Mouse (Mus musculus): ENCODE measurements around the gene Trpc4ap.

DNA sequence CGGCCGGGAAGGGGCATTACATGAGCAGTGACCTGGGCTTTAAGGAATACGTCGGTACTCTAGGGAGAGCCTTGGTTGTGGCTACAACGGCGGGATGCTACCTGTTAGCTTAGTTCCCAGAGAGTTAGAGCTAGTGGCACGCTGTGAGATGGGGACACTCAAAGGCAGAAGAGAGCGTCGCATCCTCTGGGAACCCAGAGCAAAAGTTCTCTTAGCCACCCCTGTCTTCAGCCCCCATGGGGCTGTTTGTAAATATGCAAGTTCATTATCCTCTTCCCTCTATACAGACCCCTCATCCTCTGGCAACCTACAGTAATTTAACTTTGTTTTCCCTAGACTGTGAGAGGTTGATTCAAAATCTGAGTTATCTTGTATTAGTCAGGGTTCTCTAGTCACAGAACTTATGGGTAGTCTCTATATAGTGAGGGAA is 99.3 kb downstream of the Trpc4ap start:
- TF ChIP-seq CTCF (IDR thresholded peaks at IDR 0.05; ENCODE audit: control insufficient read depth, insufficient read depth, insufficient read length) (no peak), USF1 (IDR thresholded peaks at IDR 0.05; ENCODE audit: low read depth) (no peak), CEBPB (IDR thresholded peaks at IDR 0.05; ENCODE audit: low read depth) (no peak), MYOG (IDR thresholded peaks at IDR 0.05; ENCODE audit: control insufficient read depth, extremely low read depth, insufficient read length) (no peak)
